Mouse (Mus musculus): ENCODE results near the gene Cd70. TPM values are rescaled to one million over a fixed set of nuclear protein-coding genes. Genes with fewer than 3 reads are reported as not detected.

Cd70 gene
- not detected in 2 replicates for total RNA-seq (2014; fragmentation: Nextera tagmentation)
- not detected in 2 replicates for total RNA-seq (2017)
- polyA plus RNA-seq (2012), result not detected in 2 replicates

GRCm38 (mm10) chr17:57148994-57149803, at the start of gene Cd70:
Gene Cd70, minus strand, starts transcription at chr17:57149777.
- no peak within 1 kb of the TSS for H3K4me3 ChIP-seq (ENCODE audit: low read depth, low read length)
- DNase-seq (ENCODE audit: low spot score), result no peak
- peaks cover 38% of the 10 kb centered on the region for H3K27me3 ChIP-seq (ENCODE audit: insufficient read depth, low read length)
- peaks cover 13% of the 10 kb centered on the region; the same call in 1 of the 2 replicates for H3K4me1 ChIP-seq (ENCODE audit: insufficient read depth, low read depth, low read length)
- TF ChIP-seq TAL1 (conservative IDR thresholded peaks at IDR 0.05; ENCODE audit: low read depth, low read length) (no peak), GATA2 (IDR thresholded peaks at IDR 0.05; ENCODE audit: borderline replicate concordance, low read depth, low read length) (no peak), POLR2AphosphoS5 (IDR thresholded peaks at IDR 0.05; ENCODE audit: insufficient replicate concordance, low read depth, low read length) (no peak), CTCF (IDR thresholded peaks at IDR 0.05; ENCODE audit: low read depth, low read length) (no peak), GATA1 (IDR thresholded peaks at IDR 0.05; ENCODE audit: borderline replicate concordance, low read length) (no peak)
- no peak for ATAC-seq (ENCODE audit: extremely low read depth, insufficient number of reproducible peaks, low FRiP score, poor library complexity, severe bottlenecking)
- H3K9me3 ChIP-seq (replicated peaks), result peaks cover 10% of the 10 kb centered on the region
- no peaks in the 10 kb centered on the region for H3K36me3 ChIP-seq (replicated peaks)

- TF ChIP-seq TAL1 (conservative IDR thresholded peaks at IDR 0.05; ENCODE audit: low read depth, low read length) (no peak), CTCF (IDR thresholded peaks at IDR 0.05; ENCODE audit: low read depth, low read length) (no peak), GATA2 (IDR thresholded peaks at IDR 0.05; ENCODE audit: borderline replicate concordance, low read depth, low read length) (no peak), POLR2AphosphoS5 (IDR thresholded peaks at IDR 0.05; ENCODE audit: insufficient replicate concordance, low read depth, low read length) (no peak), GATA1 (IDR thresholded peaks at IDR 0.05; ENCODE audit: borderline replicate concordance, low read length) (no peak)
- ATAC-seq (ENCODE audit: extremely low read depth, insufficient number of reproducible peaks, low FRiP score, poor library complexity, severe bottlenecking), result peak; percentile 74
- Histone ChIP-seq H3K36me3 (replicated peaks) (no peaks in the 10 kb centered on the region), H3K4me3 (ENCODE audit: low read depth, low read length) (no peak overlapping the region), H3K4me1 (ENCODE audit: insufficient read depth, low read depth, low read length) (peaks cover 54% of the 10 kb centered on the region), H3K27me3 (ENCODE audit: insufficient read depth, low read length) (peaks cover 9% of the 10 kb centered on the region; the same call in 1 of the 2 replicates), H3K9me3 (replicated peaks) (no peaks in the 10 kb centered on the region)
- no peak for DNase-seq (ENCODE audit: low spot score)
Observed at GRCm38 (mm10) chr17:57198252-57198651, 48.7 kb upstream of the Cd70 start.

DNA sequence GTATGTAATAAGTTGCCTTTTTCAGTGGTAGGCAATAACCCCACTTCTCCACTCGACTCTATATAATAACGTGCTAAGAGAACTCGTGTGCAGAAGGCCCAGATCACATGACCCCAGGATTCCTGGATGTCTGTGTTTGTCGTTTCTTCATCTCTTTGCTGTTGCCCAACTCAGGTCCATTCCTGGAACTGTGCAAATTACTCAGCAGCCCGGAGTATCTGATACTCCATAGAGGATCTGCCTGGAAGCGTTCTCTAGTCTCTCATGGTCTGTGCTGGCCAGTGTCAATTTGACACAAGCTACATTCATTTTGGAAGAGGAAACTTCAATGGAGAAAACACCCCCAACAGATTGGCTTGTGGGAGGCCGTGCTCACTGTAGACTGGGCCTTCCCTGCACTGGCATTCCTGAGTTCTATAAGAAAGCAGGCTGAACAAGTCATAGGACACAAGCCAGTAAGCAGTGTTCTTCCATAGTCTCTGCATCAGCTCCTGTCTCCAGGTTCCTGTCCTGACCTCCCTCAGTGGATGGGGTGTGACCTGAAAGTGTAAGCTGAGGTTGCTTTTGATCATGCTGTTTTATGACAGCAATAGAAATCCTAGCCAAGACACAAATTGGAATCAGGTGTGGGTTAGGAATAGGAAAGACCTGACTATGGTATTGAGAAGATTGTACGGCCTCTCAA, 45.9 kb upstream of the Cd70 start:
- peaks cover 52% of the 10 kb centered on the region for H3K4me1 ChIP-seq (ENCODE audit: insufficient read depth, low read depth, low read length)
- no peaks in the 10 kb centered on the region for H3K36me3 ChIP-seq (replicated peaks)
- no peak for TF ChIP-seq CTCF (IDR thresholded peaks at IDR 0.05; ENCODE audit: low read depth, low read length)
- TF ChIP-seq GATA1 (IDR thresholded peaks at IDR 0.05; ENCODE audit: borderline replicate concordance, low read length), result no peak
- TF ChIP-seq POLR2AphosphoS5 (IDR thresholded peaks at IDR 0.05; ENCODE audit: insufficient replicate concordance, low read depth, low read length), result no peak
- TF ChIP-seq TAL1 (conservative IDR thresholded peaks at IDR 0.05; ENCODE audit: low read depth, low read length), result no peak
- TF ChIP-seq GATA2 (IDR thresholded peaks at IDR 0.05; ENCODE audit: borderline replicate concordance, low read depth, low read length), result no peak
- H3K9me3 ChIP-seq (replicated peaks), result no peaks in the 10 kb centered on the region
- H3K4me3 ChIP-seq (ENCODE audit: low read depth, low read length), result no peak overlapping the region
- no peak for ATAC-seq (ENCODE audit: extremely low read depth, insufficient number of reproducible peaks, low FRiP score, poor library complexity, severe bottlenecking)
- peaks cover 7% of the 10 kb centered on the region; the same call in 1 of the 2 replicates for H3K27me3 ChIP-seq (ENCODE audit: insufficient read depth, low read length)
- no peak for DNase-seq (ENCODE audit: low spot score)

- no peak overlapping the region for H3K4me3 ChIP-seq (ENCODE audit: low read depth, low read length)
- no peaks in the 10 kb centered on the region for H3K36me3 ChIP-seq (replicated peaks)
- no peak for ATAC-seq (ENCODE audit: extremely low read depth, insufficient number of reproducible peaks, low FRiP score, poor library complexity, severe bottlenecking)
- TF ChIP-seq POLR2AphosphoS5 (IDR thresholded peaks at IDR 0.05; ENCODE audit: insufficient replicate concordance, low read depth, low read length) (no peak), TAL1 (conservative IDR thresholded peaks at IDR 0.05; ENCODE audit: low read depth, low read length) (no peak), GATA2 (IDR thresholded peaks at IDR 0.05; ENCODE audit: borderline replicate concordance, low read depth, low read length) (no peak), CTCF (IDR thresholded peaks at IDR 0.05; ENCODE audit: low read depth, low read length) (no peak), GATA1 (IDR thresholded peaks at IDR 0.05; ENCODE audit: borderline replicate concordance, low read length) (no peak)
- H3K27me3 ChIP-seq (ENCODE audit: insufficient read depth, low read length), result peaks cover 7% of the 10 kb centered on the region; the same call in 1 of the 2 replicates
- no peak for DNase-seq (ENCODE audit: low spot score)
- H3K4me1 ChIP-seq (ENCODE audit: insufficient read depth, low read depth, low read length), result peaks cover 57% of the 10 kb centered on the region
- no peaks in the 10 kb centered on the region for H3K9me3 ChIP-seq (replicated peaks)
Observed at GRCm38 (mm10) chr17:57194771-57195170, 45.2 kb upstream of the Cd70 start.

- ATAC-seq (ENCODE audit: extremely low read depth, insufficient number of reproducible peaks, low FRiP score, poor library complexity, severe bottlenecking), result no peak
- H3K9me3 ChIP-seq (replicated peaks), result no peaks in the 10 kb centered on the region
Observed at GRCm38 (mm10) chr17:57194041-57194507, 44.5 kb upstream of the Cd70 start, which contains the start of gene Tnfsf14. Gene Tnfsf14, minus strand, starts transcription at chr17:57194177.

More at GRCm38 (mm10) chr17:57194041-57194507, 44.5 kb upstream of the Cd70 start, which contains the start of gene Tnfsf14:
- no peak within 1 kb of the TSS for H3K4me3 ChIP-seq (ENCODE audit: low read depth, low read length)
- TF ChIP-seq GATA1 (IDR thresholded peaks at IDR 0.05; ENCODE audit: borderline replicate concordance, low read length) (no peak), POLR2AphosphoS5 (IDR thresholded peaks at IDR 0.05; ENCODE audit: insufficient replicate concordance, low read depth, low read length) (no peak), GATA2 (IDR thresholded peaks at IDR 0.05; ENCODE audit: borderline replicate concordance, low read depth, low read length) (no peak), CTCF (IDR thresholded peaks at IDR 0.05; ENCODE audit: low read depth, low read length) (no peak), TAL1 (conservative IDR thresholded peaks at IDR 0.05; ENCODE audit: low read depth, low read length) (no peak)
- DNase-seq (ENCODE audit: low spot score), result no peak
- H3K27me3 ChIP-seq (ENCODE audit: insufficient read depth, low read length), result peaks cover 7% of the 10 kb centered on the region; the same call in 1 of the 2 replicates
- no peaks in the 10 kb centered on the region for H3K36me3 ChIP-seq (replicated peaks)
- peaks cover 63% of the 10 kb centered on the region for H3K4me1 ChIP-seq (ENCODE audit: insufficient read depth, low read depth, low read length)

Measured in G1E (cell line).